Mouse (Mus musculus): Measurements from ENCODE around the gene Hist2h2ab. TPM values are rescaled to one million over a fixed set of nuclear protein-coding genes. Genes with fewer than 3 reads are reported as not detected.
"Not testable (repeated sequence)": the region's sequence is repeated elsewhere in the genome, so short reads cannot be mapped to it uniquely, and the experiment has no call there.

Gene Hist2h2ab
- polyA plus RNA-seq, 1 experiment from 2014 or later: not detected

DNA sequence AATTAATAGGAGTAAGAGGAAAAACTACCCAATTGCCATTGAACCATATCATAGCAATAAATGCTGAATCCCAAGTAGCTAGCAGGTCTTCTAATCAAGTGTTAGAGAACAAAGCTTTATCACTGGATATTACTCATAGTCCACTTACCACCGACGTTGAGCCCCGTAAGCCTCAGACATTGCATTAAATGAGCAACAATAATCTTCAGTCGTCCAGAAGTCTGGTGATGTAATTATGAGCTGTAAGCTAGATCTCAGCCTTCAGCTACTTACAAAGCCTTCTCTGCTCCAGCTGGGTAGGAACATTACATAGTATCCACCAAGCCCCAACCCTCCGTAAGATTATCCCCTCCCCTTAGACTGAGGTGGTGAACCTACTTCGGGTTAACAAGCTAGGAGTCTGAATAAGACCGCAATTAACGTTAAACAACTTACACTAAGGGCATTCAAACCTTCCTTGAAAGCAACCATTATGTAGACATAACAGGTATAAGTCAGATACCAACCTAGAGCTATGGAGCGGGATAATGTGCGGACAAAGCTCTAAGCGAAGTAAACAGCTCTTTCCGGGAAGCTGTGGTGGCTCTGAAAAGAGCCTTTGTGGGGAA, 18.3 kb downstream of the Hist2h2ab start:
- Histone ChIP-seq H3K9me3 (ENCODE audit: low read depth, low read length) (no peaks in the 10 kb centered on the region), H3K27ac (ENCODE audit: low read depth) (peak overlapping the region; percentile 88), H3K4me1 (ENCODE audit: insufficient read depth) (0 out of 2 replicates have a peak, but pooled peaks cover 2% of the 10 kb centered on the region), H3K4me3 (ENCODE audit: low read depth, low read length) (peak overlapping the region; percentile 45), H3K9ac (peak overlapping the region; percentile 71), H3K27me3 (ENCODE audit: insufficient read depth, low read length) (no peaks in the 10 kb centered on the region), H3K4me2 (peak overlapping the region; percentile 89), H3K36me3 (ENCODE audit: insufficient read depth) (no peaks in the 10 kb centered on the region)
- ATAC-seq (ENCODE audit: insufficient read depth): no peak
- DNase-seq: peak; percentile 66
- WGBS: under 1% methylated on average over 12 of the region's 12 CpGs
- TF ChIP-seq CTCF (IDR thresholded peaks at IDR 0.05; ENCODE audit: low read depth): no peak

GRCm38 (mm10) chr3:96238954-96239793, 19.5 kb downstream of the Hist2h2ab start, which contains the start of gene Hist2h3c2:
Gene Hist2h3c2 (minus strand): TSS chr3:96239127.
- under 1% methylated on average over 20 of the region's 68 CpGs for WGBS
- Histone ChIP-seq H3K9ac (peak within 1 kb of the TSS; percentile 71), H3K27ac (ENCODE audit: low read depth) (peak within 1 kb of the TSS; percentile 88), H3K4me2 (peak within 1 kb of the TSS; percentile 89), H3K4me3 (ENCODE audit: low read depth, low read length) (peak within 1 kb of the TSS; percentile 45)
- not testable (repeated sequence) for H3K4me1 ChIP-seq (ENCODE audit: insufficient read depth); H3K9me3 ChIP-seq (ENCODE audit: low read depth, low read length); DNase-seq; H3K36me3 ChIP-seq (ENCODE audit: insufficient read depth); H3K27me3 ChIP-seq (ENCODE audit: insufficient read depth, low read length)
- peak; percentile 92 for ATAC-seq (ENCODE audit: insufficient read depth)

DNA sequence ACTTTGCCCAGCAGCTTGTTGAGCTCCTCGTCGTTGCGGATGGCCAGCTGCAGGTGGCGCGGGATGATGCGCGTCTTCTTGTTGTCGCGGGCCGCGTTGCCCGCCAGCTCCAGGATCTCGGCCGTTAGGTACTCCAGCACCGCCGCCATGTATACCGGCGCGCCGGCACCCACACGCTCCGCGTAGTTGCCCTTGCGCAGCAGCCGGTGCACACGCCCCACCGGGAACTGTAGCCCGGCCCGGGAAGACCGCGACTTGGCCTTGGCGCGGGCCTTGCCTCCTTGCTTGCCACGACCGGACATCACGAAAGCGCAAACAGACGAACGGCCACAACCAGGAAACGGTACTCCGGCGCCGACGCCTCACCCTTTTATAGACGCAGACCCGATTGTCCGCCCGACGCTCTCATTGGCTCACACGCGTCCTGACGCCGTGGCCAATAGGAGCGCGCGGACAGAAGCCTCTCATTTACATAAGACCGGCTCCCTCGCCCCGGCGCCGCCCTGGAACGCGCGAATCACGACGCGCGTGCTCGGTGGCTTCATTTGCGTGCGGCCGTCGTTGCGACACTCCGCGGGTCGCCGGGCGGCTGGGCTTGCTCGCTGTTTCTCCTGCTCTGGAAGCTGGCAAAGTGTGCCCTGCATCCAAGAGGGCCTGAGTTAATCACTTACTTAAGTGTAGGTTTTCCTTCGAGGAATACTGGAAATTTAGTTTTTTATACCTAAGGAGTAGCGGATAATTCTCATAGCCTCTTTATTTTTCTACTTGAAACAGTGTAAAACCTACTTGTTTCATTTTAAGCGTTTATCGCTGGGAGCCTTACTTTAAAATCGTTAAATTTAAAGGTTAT, 20.5 kb downstream of the Hist2h2ab start, which contains the start of gene Hist2h2aa2:
Gene Hist2h2aa2, minus strand, starts transcription at position 328 of the 850 bp plus-strand sequence.
- Histone ChIP-seq H3K4me2 (peak within 1 kb of the TSS; percentile 54), H3K4me3 (ENCODE audit: low read depth, low read length) (peak within 1 kb of the TSS; percentile 29; the same call in 1 of the 2 replicates), H3K9ac (peak within 1 kb of the TSS; percentile 47), H3K27ac (ENCODE audit: low read depth) (peak within 1 kb of the TSS; percentile 94)
- H3K9me3 ChIP-seq (ENCODE audit: low read depth, low read length); H3K36me3 ChIP-seq (ENCODE audit: insufficient read depth); H3K4me1 ChIP-seq (ENCODE audit: insufficient read depth); H3K27me3 ChIP-seq (ENCODE audit: insufficient read depth, low read length): not testable (repeated sequence)
- 4% methylated on average over 28 of the region's 85 CpGs for WGBS
- ATAC-seq (ENCODE audit: insufficient read depth) (peak; percentile 75), DNase-seq (peak; percentile 84)

GRCm38 (mm10) chr3:96240799-96241197, 21.1 kb downstream of the Hist2h2ab start:
- WGBS: 72% methylated on average over 9 of the region's 9 CpGs
- Histone ChIP-seq H3K27ac (ENCODE audit: low read depth) (peak overlapping the region; percentile 94), H3K4me2 (peak overlapping the region; percentile 54), H3K4me3 (ENCODE audit: low read depth, low read length) (0 out of 2 replicates have a peak overlapping the region, but pooled peaks have one; percentile 9), H3K27me3 (ENCODE audit: insufficient read depth, low read length) (no peaks in the 10 kb centered on the region), H3K9me3 (ENCODE audit: low read depth, low read length) (no peaks in the 10 kb centered on the region), H3K4me1 (ENCODE audit: insufficient read depth) (peaks cover 10% of the 10 kb centered on the region), H3K36me3 (ENCODE audit: insufficient read depth) (no peaks in the 10 kb centered on the region), H3K9ac (peak overlapping the region; percentile 47)
- ATAC-seq (ENCODE audit: insufficient read depth) (no peak), DNase-seq (peak; percentile 14)
- no peak for TF ChIP-seq CTCF (IDR thresholded peaks at IDR 0.05; ENCODE audit: low read depth)

- Histone ChIP-seq H3K4me3 (ENCODE audit: low read depth, low read length) (peak overlapping the region; percentile 42), H3K27me3 (ENCODE audit: insufficient read depth, low read length) (no peaks in the 10 kb centered on the region), H3K9me3 (ENCODE audit: low read depth, low read length) (no peaks in the 10 kb centered on the region), H3K36me3 (ENCODE audit: insufficient read depth) (no peaks in the 10 kb centered on the region), H3K4me1 (ENCODE audit: insufficient read depth) (peaks cover 8% of the 10 kb centered on the region), H3K9ac (peak overlapping the region; percentile 67), H3K27ac (ENCODE audit: low read depth) (peak overlapping the region; percentile 98), H3K4me2 (peak overlapping the region; percentile 70)
- no peak for TF ChIP-seq CTCF (IDR thresholded peaks at IDR 0.05; ENCODE audit: low read depth)
- DNase-seq: no peak
- ATAC-seq (ENCODE audit: insufficient read depth): no peak
- WGBS: 75% methylated on average over 7 of the region's 7 CpGs
Measured at GRCm38 (mm10) chr3:96243921-96244572, 24.4 kb downstream of the Hist2h2ab start.

GRCm38 (mm10) chr3:96245003-96245886, 25.6 kb downstream of the Hist2h2ab start, which contains the start of gene Hist2h2aa1:
Gene Hist2h2aa1 (plus strand): TSS chr3:96245497.
- H3K27me3 ChIP-seq (ENCODE audit: insufficient read depth, low read length); H3K9me3 ChIP-seq (ENCODE audit: low read depth, low read length); H3K36me3 ChIP-seq (ENCODE audit: insufficient read depth); H3K4me1 ChIP-seq (ENCODE audit: insufficient read depth): not testable (repeated sequence)
- Histone ChIP-seq H3K9ac (peak within 1 kb of the TSS; percentile 67), H3K27ac (ENCODE audit: low read depth) (peak within 1 kb of the TSS; percentile 98), H3K4me3 (ENCODE audit: low read depth, low read length) (peak within 1 kb of the TSS; percentile 42), H3K4me2 (peak within 1 kb of the TSS; percentile 70)
- 1% methylated on average over 18 of the region's 88 CpGs for WGBS
- ATAC-seq (ENCODE audit: insufficient read depth): peak; percentile 82
- peak; percentile 80 for DNase-seq

DNA sequence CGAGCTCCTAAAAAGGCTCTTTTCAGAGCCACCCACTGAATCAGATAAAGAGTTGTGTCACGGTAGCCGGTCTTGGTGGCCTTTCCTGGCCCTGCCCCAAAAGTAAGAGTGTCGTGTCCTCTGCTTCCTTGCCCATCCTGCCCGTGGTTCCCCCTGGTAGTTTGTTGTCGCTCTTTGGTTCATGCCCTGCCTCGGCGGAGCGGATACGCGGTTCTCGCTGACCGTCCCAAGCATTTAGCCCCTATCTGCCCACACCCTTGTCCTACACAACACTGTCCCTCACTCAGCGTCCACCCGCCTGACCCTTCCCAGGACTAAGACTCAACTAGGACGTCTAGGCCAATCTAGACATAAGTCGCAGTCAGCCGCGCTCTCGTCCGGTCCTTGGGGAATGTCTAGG, 26.4 kb downstream of the Hist2h2ab start:
- Histone ChIP-seq H3K9ac (peak overlapping the region; percentile 43; the same call in 1 of the 2 replicates), H3K4me3 (ENCODE audit: low read depth, low read length) (peak overlapping the region; percentile 22; the same call in 1 of the 2 replicates), H3K27ac (ENCODE audit: low read depth) (peak overlapping the region; percentile 70; the same call in 1 of the 2 replicates)
- not testable (repeated sequence) for H3K4me2 ChIP-seq; H3K9me3 ChIP-seq (ENCODE audit: low read depth, low read length); H3K36me3 ChIP-seq (ENCODE audit: insufficient read depth); ATAC-seq (ENCODE audit: insufficient read depth); H3K27me3 ChIP-seq (ENCODE audit: insufficient read depth, low read length); DNase-seq; H3K4me1 ChIP-seq (ENCODE audit: insufficient read depth)
- 0% methylated on average over 10 of the region's 21 CpGs for WGBS

DNA sequence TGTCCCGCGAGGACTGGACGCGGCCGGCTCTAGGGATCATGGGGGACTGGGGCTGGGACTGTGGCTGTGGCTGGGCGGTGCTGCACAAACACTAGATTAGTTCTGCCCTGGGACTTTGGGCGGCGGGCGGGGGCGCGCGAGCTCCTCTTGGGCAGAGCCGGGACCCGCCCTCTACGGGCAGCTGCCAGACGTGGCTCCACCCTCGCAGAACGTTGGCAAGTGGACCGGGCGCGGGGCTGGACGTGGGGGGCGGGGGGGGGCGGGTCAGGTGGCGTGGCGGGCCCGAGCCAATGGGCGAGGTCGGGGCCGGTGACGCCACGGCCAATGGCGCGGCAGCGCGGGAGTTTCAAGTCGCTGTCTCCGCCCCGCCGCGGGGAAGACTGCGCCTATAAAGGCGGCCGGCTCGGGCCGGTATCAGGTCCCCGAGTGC, 26.8 kb downstream of the Hist2h2ab start, which contains the start of gene Hist2h3c1:
Gene Hist2h3c1, plus strand, starts transcription at position 259 of the 430 bp plus-strand sequence.
- H3K36me3 ChIP-seq (ENCODE audit: insufficient read depth); H3K27me3 ChIP-seq (ENCODE audit: insufficient read depth, low read length); H3K9me3 ChIP-seq (ENCODE audit: low read depth, low read length); DNase-seq; H3K4me1 ChIP-seq (ENCODE audit: insufficient read depth): not testable (repeated sequence)
- WGBS: 1% methylated on average over 11 of the region's 47 CpGs
- Histone ChIP-seq H3K27ac (ENCODE audit: low read depth) (peak within 1 kb of the TSS; percentile 86), H3K4me3 (ENCODE audit: low read depth, low read length) (peak within 1 kb of the TSS; percentile 52), H3K4me2 (peak within 1 kb of the TSS; percentile 70), H3K9ac (peak within 1 kb of the TSS; percentile 62)
- ATAC-seq (ENCODE audit: insufficient read depth): peak; percentile 92

All from lung, embryonic 14.5 days (tissue).